Mouse (Mus musculus): ENCODE results near the gene Ncbp3.
"Not testable (repeated sequence)": the region's sequence is repeated elsewhere in the genome, so short reads cannot be mapped to it uniquely, and the experiment has no call there.

The Ncbp3 gene

DNA sequence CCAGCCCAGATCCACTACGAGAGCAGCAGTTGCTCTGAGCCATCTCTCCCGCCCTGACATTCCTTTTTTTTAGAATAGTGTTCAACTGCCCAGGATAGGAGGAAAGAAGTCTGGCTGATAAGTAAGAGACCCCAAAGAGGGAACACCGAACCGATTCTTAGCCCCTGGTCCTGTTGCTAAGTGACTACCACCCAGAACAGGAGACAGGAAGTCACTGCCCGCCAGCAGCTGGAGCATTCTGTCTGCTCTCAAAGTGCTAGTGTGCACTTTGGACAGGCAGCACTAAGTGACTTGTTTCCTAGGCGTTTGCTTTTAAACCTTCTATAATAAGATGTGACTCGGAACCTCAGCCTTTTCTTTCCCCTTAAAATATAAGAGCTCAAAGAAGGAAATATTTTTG lies 37.8 kb downstream of the Ncbp3 start:
- no peak for DNase-seq (ENCODE audit: low read depth)

DNA sequence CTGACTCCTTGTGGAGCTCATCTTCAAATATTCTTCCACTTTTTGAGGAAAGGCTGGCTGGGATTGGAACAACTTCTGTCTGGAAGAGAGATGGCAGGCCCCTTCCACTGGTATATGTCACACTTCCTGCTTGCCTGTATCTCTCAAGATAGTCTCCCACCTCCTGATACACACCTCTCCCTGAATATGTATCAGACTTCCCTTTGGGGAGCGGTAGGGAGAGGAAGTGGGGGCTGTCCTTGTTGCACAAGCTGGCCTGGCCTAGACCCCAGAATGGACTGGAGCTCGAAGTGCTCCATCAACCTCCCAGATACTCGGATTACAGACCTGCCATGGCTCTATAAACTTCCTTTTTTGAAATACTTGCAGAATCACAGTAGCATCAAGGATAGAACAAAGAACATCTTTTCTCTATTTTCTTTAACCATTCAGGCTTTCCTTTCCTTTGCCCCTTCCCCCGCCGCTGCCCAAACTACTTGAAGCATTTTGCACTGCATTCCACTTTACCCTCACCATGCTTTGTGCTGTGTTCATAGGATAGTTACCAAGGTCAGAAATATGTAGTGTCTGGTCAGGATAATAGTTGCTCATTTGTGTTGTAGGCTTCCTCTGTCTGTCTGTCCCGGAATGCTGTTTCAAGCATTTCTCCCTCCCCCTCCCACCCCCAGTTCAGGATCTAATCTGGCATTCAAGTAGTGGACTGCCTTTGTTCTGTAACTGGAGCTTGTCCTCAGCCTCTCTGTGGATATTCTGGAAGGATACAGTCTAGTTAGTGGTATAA lies 40.3 kb downstream of the Ncbp3 start:
- DNase-seq (ENCODE audit: low read depth) = no peak

DNA sequence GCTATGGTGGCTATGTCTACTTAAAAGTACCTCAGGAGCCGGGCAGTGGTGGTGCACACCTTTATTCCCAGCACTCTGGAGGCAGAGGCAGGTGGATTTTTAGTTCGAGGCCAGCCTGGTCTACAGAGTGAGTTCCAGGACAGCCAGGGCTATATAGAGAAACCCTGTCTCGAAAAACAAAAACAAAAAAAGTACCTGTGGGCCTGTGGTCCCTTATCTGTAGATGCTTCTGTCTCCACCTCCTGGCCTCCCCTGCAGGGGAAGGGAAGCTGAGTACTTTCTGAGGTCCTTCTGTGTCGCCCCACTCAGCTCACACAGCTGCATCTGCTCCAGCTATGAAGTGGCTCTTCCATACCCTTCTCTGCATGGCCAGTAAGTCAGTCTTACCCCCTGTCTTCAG lies 42.7 kb downstream of the Ncbp3 start, which contains the start of gene Itgae:
TSS of gene Itgae (plus strand) at position 301 of the 400 bp plus-strand sequence.
- no peak for DNase-seq (ENCODE audit: low read depth)

DNA sequence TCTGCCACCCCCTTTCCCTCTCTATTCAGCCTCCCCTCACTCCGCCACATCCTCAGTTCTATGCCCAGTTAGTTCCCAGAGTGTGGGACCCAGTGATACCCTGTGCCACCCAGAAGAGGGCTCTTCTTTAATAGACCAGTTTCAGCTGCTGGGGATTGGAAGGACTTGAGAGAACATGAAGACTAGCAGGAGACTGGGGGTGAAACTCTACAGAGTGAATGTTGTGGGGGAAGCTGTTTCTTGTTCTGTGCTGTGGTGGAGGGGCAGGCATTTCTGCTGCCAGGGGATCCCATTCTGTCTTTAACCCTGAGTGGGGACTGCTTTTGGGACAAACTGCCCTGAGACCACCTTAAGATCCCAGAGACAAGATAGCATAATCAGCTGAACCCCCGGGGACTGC lies 43.2 kb downstream of the Ncbp3 start:
- DNase-seq (ENCODE audit: low read depth) = no peak

DNA sequence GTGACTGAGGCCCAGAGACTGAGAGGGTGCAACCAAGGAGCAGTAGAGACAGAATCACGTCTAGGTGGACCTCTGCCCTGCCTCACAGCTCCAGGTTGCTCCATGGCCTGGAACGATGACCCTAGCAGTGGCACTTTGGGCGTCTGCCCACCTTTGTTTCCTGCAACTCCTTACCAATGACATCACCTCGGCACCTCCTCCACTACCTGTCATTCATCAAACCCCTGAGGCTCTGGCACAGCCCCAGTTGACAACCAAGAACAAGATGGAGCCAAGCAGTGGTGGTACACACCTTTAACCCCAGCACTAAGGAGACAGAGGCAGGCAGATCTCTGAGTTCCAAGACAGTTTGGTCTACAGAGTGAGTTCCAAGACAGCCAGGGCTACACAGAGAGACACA lies 44.5 kb downstream of the Ncbp3 start:
- DNase-seq (ENCODE audit: low read depth) = no peak

DNA sequence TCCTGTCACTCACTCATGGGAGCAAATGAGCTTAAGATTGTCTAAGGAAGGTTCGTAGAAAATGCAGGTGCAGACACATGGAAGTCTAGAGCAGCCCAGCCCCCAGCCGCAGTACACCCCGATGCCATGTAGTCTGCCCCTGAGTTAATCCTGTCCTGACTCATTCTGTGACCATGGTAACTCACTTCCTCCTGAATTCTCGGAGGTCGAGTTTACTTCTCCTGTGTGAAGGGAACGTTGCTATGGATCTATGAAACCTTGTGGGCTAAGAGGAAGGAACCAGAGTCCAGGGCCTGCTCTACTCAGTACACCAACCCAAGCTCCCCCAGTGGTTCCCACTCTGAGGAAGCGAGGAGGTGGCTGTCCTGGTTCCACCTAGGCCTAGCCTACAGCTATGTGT lies 45.3 kb downstream of the Ncbp3 start:
- DNase-seq (ENCODE audit: low read depth) = no peak

DNA sequence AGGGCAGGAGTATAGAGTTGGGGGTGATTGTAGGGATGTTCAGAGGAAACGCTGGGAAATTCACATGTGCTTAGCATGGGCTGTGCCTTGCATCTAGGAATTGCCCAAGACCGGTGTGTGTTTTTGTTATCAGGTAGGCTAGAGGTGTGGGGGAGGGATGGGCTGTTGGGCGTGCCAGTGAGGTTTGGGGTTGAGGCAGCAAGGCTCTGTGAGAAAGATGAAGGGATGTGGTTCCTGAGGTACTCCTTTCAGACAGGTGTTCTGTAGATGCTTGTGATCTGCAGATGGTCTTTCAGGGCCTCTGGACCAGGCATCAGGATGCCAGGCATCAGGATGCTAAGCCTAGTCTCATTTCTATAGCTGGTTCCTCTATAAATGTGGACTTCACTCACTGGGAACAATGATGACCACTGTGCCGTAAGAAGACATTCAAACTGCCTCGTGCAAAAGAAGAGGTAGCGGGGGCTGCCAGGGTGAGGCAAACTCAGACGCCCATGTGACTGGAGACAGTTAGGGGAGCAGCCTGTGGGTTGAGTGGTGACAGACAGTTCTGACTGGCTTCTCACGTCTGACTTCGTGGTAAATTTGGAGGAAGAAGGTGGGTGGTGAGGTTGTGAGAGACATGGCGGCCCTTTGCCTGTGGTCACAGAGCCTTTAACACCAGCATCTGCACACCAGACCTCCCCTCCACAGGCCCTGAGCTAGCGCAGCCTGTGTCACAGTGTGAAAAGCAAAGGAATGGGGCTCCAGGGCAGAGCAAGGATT lies 46.8 kb downstream of the Ncbp3 start:
- no peak for DNase-seq (ENCODE audit: low read depth)

DNA sequence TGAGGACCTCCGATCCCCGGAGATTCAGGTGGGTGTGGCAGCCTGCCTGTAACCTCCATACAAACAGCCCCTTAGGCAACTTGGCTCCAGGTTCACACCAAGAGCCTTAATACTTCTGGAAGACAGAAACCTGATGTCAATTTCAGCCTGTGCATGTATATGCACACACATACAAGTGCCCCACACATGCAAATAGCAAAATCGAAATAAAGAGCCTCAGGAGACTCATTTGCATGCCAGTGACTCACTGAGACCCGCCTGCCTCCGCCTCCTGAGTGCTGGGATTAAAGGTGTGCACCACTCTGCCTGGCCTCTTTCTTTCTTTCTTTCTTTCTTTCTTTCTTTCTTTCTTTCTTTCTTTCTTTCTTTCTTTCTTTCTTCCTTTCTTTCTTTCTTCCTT lies 51.3 kb downstream of the Ncbp3 start:
- no peak for DNase-seq (ENCODE audit: low read depth)

DNA sequence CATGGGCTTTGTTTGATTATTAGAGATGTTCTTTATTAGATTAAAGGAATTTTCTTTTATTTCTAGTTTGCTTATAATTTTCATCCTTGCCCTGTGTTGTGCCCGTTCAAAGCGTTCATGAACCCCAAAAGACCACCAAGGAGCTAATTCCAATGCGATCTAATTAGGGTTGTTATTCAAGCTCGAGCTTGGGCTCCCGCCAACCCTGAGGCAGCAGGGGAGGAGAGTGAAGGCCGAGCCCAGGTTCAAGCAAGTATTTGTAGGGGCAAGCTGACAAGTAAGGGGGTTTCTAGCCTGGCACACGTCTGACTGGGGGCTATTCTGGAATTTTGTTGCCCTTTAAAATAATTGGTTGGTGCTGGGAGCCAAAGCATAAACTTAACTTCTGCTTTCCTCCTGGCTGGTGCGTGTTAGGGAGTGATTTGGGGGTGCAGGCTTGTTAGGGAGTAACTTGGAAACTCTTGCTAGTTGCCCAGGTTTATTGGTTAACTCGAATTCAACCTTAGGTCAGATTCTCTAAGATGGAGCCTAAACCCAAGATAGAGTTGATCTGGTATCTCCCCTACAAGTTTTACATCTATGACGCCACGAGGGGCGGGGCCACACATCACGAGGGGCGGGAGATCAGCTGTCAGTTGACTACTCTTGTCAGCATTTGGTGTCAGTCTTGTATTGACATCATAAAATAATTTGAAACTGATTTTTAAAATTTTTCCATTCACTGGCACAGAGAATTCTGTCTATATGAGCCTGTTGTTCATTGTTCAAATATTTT lies 52.6 kb downstream of the Ncbp3 start:
- no peak for DNase-seq (ENCODE audit: low read depth)

DNA sequence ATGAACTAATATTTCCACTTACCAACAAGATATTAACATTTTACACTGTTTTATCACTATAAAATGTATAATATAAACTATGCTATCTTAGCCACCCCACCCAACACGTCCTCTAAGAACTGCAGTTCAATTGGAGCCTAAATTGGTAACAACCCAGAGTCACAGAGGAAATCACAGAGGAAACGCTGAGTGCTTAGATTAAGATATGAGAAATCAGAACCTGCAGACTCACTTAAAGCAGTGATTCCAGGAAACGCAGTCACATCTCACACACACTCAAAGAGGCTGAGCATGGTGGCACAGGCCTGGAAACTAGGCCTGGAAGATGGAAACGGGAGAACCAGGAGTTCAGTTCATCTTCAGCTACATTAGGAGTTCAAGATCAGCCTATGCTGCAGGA lies 53.7 kb downstream of the Ncbp3 start:
- DNase-seq (ENCODE audit: low read depth) = no peak

DNA sequence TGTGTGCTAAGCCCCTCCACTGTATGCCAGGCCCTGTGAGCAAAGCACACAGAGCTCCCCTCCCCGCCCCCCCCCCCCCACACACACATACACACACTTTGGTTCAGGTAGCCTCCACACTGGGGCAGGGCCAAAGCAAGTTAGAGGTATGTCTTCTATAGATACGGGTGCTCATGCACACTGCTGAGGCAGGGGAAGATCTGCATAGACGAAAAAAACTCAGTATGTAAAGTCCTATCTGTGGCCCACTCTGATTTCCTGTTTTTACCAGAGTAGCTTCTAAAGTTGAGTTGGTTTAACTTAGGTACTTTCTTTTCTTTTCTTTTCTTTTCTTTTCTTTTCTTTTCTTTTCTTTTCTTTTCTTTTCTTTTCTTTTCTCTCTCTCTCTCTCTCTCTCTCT lies 57.7 kb downstream of the Ncbp3 start:
- DNase-seq (ENCODE audit: low read depth) = no peak

DNA sequence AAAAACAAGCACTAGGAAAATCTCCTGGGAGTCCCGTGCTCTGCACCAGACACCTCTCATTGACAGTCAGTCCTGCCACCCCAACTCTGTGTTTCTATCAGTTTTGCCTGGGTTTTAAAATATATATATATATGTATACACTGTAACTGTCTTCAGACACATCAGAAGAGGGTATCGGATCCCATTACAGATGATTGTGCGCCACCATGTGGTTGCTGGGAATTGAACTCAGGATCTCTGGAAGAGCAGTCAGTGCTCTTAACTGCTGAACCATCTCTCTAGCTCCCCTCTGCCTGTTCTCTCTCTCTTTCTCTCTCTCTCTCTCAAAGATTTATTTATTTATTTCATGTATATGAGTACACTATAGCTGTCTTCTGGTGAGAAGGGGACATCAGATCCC lies 59.8 kb downstream of the Ncbp3 start:
- not testable (repeated sequence) for DNase-seq (ENCODE audit: low read depth)

DNA sequence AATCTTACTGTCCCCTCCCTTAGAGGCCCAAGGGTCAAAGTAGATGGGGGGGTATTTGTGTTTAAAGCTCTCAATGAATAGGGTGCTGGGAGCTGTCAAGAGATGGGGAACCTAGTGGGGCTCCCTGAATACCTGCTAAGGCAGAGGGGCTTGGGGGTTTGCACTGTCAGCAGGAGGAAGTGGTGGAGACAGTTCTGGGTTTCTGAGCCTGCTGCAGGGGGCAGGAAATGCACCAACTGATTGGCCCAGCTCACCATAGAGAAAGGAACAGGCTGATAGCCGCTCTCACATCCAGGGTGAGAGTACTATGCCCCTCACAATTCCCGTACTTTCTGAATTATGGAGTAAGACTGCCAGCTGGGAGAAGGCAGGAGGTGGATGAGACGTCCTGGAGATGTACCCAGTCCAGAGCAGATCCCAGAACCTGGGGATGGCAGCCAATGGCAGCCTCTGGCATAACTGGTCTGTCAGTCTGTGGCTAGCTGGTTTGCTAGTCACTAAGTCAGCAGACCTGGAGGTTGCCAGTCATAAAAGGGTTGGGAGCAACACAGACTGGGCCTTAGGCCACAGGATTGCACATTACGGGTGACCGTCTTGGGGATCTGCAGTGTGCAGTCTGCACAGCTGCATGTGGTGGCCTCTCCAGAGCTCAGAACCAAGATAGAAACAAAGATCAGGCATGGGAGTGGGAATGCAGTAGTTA lies 60.8 kb downstream of the Ncbp3 start:
- no peak for DNase-seq (ENCODE audit: low read depth)

DNA sequence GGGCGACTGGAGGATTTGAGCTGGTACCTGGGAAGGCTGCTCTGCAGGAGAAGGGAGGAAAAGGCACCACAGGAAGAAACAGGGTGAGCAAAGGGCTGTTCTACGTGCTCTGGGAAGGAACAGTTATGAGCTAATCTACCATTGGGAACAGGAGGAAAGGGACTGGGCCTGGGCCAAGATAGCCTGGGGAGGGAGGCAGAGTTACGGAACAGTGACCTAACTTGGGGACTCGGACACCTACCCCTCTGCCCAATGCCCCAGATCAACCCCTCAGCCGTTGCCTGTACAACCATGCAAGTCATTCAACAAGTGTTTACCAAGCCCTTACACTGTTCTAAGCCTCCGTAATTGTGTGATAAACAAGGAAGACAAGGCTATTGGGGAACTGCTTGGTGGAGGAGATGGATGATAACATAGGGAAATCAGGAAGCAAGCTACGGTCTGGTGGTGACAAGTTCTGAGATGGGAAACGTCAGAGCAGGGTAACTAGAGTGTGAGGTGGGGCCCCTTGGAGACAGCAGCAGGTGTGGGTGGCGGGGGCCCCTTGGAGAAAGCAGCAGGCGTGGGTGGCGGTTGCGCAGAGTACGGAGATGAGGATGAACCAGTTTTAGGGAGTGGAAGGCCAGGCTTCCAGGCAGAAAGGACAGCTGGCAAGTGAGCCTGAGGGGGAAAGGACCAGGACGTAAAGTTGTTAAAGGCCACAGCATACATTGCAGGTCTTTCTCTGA lies 61.5 kb downstream of the Ncbp3 start:
- DNase-seq (ENCODE audit: low read depth) = no peak

DNA sequence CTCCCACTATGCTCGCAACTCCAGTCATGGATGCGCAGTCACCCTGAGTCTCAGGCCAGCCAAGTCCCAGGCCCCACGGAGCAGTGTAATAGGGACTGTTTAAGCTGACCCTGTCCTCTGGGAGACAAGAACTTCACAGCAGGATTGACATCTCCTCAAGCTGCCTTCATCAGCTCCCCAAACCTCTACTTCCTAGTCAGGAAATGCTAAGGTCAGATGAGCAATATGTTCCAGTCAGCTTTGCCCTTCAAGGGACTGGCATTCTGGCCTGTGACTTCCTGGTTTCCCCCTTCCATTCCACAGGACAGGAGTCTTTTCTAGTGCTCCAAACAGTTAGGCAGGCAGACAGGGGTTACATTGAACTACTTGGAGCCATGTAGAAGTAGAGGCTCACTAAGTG lies 62.4 kb downstream of the Ncbp3 start:
- no peak for DNase-seq (ENCODE audit: low read depth)

DNA sequence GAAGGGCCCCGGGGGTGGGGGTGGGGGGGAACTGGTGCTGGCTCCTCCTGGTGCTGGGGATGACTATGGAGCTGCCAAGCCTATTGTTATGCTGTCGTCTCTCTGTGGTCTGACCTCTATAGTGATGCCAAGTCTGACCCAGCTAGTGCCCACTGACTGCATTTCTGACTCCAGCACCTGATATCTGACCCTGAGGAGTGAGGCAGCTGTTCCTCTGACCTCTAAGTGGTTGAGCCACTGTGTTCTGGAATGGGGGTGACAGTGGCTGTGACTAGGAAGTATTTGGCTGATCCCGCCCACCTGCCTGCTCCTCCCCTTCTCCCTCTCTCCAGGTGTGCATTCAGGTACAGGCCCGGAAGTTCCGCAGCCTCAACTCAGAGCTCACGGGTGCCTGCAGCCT lies 63.8 kb downstream of the Ncbp3 start:
- no peak for DNase-seq (ENCODE audit: low read depth)

DNA sequence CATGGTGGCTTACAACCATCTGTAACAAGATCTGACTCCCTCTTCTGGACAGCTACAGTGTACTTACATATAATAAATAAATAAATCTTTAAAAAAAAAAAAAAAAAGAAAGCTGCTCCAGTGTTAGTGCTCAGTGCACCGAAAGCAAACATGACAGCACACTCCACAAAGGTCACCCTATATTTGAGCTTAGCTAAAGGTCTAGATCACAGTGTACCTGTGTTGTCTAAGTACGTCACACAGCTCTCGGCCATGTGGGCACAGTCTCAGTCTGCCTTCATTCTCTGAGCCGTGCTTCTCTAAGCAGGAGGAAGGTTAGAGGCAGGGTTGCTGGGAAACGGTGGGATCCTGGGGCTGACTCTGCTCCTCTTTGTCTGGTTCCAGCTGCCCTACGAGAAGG lies 78.9 kb downstream of the Ncbp3 start:
- DNase-seq (ENCODE audit: low read depth) = no peak

DNA sequence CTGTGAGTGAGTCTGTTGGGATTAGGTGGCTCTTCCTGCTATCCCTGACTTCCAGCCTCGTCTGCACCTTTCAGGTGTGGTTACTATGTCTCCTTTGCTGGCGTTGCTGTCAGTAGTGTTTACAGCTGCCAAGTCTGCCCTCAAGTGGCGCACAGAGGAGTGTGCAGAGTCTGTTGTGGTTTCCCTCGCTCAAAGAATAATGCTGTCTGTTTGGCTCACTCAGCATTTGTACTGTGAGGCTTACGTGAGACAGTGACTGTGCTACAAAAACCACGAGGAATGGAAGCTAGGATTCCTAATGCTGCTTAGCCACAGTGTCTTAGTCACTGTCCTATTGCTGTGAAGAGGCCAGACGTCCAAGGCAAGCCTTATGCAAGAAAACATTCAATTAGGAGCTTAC lies 83.4 kb downstream of the Ncbp3 start:
- DNase-seq (ENCODE audit: low read depth) = no peak

DNA sequence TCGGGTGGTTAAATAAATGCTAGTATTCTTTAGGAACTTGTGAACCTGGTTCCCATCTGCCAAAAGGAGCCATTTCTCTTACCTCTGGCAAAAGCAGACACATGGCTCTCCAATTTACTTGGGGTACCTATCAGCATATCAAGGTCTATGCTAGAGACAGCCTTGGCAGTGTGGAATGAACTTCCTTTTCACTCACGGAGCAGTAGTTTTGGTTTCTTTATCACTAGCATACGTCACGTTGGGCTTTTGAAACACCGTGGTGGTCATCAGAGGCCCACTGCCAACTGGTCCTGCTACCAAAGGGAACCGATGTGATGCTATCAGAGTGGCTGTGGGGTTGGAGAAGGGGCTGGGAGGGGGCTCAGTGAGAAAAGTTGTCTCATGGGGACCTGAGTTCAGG lies 85.4 kb downstream of the Ncbp3 start:
- no peak for DNase-seq (ENCODE audit: low read depth)

DNA sequence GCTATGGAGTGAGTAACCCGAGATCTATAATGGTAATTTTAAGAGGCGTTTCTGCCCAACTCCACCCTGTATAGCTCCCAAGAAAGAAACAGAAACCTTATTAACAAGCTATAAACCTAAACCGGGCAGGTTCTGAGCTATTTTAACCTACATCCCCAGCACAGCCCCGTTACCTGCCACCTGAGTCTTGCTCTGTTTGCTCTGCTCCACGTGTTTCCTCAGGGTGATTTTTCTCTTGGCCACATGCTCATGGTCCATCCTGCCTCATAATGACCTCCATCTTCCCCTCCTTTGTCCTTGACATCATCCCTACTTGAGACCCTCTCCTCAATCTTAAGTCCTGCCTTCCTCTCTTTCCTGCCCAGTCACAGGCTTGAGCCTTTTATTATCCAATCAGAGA lies 86.6 kb downstream of the Ncbp3 start:
- DNase-seq (ENCODE audit: low read depth) = no peak

DNA sequence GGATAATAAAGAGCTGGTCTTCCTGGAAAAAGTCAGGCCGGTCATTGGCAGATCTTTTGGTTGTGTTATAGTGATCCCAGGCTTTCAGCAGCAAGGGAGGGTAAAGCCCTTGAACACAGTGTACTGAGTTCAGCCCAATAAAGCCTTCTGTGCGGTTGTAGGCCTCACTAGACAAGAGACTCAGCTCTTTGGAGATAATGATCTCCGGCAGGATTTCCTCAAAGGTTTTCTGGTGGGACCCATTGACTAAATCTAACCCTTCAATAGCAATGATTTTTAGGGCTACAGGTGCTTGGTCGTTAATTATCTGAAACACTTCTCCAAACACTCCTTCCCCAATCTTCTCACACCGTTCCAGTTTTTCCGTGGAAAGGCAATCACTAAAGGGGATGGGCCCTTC lies 89.0 kb downstream of the Ncbp3 start:
- peak; percentile 15 for DNase-seq (ENCODE audit: low read depth)

DNA sequence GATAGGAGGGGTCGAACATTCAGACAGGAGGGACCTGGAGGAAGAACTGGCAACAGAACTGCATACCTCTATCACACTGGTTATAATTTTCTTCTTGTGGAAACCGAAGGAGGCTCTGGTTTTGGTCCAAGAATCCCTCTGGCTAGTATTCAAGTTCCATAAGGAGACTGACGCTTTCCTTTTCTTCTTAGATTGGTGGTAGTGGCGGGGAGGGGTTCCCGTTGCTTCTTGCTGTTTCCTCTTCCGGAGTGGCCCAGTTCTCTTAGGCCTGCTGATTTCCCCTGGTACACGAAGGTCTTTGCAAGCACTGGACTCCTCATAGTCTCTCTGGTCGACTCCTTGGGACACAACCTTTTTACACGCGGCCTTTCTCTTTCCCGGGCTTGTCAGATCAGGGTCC lies 89.5 kb downstream of the Ncbp3 start:
- peak; percentile 7 for DNase-seq (ENCODE audit: low read depth)

Measured in c-Kit-positive CD71-positive TER-119-negative erythroid progenitor cells, embryonic 14.5 days (primary cell).